Mouse (Mus musculus): ENCODE results near the gene Gm12394. TPM values are rescaled to one million over a fixed set of nuclear protein-coding genes. Genes with fewer than 3 reads are reported as not detected.
"Not testable (repeated sequence)": the region's sequence is repeated elsewhere in the genome, so short reads cannot be mapped to it uniquely, and the experiment has no call there.

Gene Gm12394
- polyA plus RNA-seq, 1 experiment: 0.11 TPM

- H3K4me1 ChIP-seq (ENCODE audit: control insufficient read depth, insufficient read depth, low read length): no peaks in the 10 kb centered on the region
- H3K4me3 ChIP-seq (replicated peaks; ENCODE audit: insufficient read depth, low read depth, low read length): no peak within 1 kb of the TSS
- TF ChIP-seq CTCF (IDR thresholded peaks at IDR 0.05; ENCODE audit: borderline replicate concordance, insufficient read depth, low read depth, low read length) (no peak), POLR2A (IDR thresholded peaks at IDR 0.05; ENCODE audit: borderline replicate concordance, insufficient read depth, low read length) (no peak)
- WGBS: 79% methylated on average over 7 of the region's 7 CpGs
- H3K27ac ChIP-seq (ENCODE audit: insufficient read depth, low read length): no peak within 1 kb of the TSS
- no peak for DNase-seq
- H3K27me3 ChIP-seq (ENCODE audit: control insufficient read depth, insufficient read depth, low read length): no peaks in the 10 kb centered on the region
These were observed 17.6 kb upstream of the Gm12394 start, which contains the start of gene Fam205c for GRCm38 (mm10) chr4:42874134-42874533. Fam205c (minus strand) TSS chr4:42874234.

GRCm38 (mm10) chr4:42872746-42873435 lies 16.3 kb upstream of the Gm12394 start:
- DNase-seq: no peak
- no peaks in the 10 kb centered on the region for H3K27me3 ChIP-seq (ENCODE audit: control insufficient read depth, insufficient read depth, low read length)
- no peaks in the 10 kb centered on the region for H3K4me1 ChIP-seq (ENCODE audit: control insufficient read depth, insufficient read depth, low read length)
- H3K4me3 ChIP-seq (replicated peaks; ENCODE audit: insufficient read depth, low read depth, low read length): no peak overlapping the region
- TF ChIP-seq CTCF (IDR thresholded peaks at IDR 0.05; ENCODE audit: borderline replicate concordance, insufficient read depth, low read depth, low read length): no peak
- TF ChIP-seq POLR2A (IDR thresholded peaks at IDR 0.05; ENCODE audit: borderline replicate concordance, insufficient read depth, low read length): no peak
- no peak overlapping the region for H3K27ac ChIP-seq (ENCODE audit: insufficient read depth, low read length)
- WGBS: 86% methylated on average over 16 of the region's 16 CpGs

- no peaks in the 10 kb centered on the region for H3K27me3 ChIP-seq (ENCODE audit: control insufficient read depth, insufficient read depth, low read length)
- no peaks in the 10 kb centered on the region for H3K4me1 ChIP-seq (ENCODE audit: control insufficient read depth, insufficient read depth, low read length)
- no peak overlapping the region for H3K4me3 ChIP-seq (replicated peaks; ENCODE audit: insufficient read depth, low read depth, low read length)
- WGBS: 95% methylated on average over 7 of the region's 7 CpGs
- no peak for TF ChIP-seq POLR2A (IDR thresholded peaks at IDR 0.05; ENCODE audit: borderline replicate concordance, insufficient read depth, low read length)
- no peak for TF ChIP-seq CTCF (IDR thresholded peaks at IDR 0.05; ENCODE audit: borderline replicate concordance, insufficient read depth, low read depth, low read length)
- H3K27ac ChIP-seq (ENCODE audit: insufficient read depth, low read length): no peak overlapping the region
- DNase-seq: no peak
These were observed 15.6 kb upstream of the Gm12394 start for GRCm38 (mm10) chr4:42872151-42872550.

- Histone ChIP-seq H3K27ac (ENCODE audit: insufficient read depth, low read length) (no peak overlapping the region), H3K4me1 (ENCODE audit: control insufficient read depth, insufficient read depth, low read length) (no peaks in the 10 kb centered on the region), H3K4me3 (replicated peaks; ENCODE audit: insufficient read depth, low read depth, low read length) (no peak overlapping the region), H3K27me3 (ENCODE audit: control insufficient read depth, insufficient read depth, low read length) (no peaks in the 10 kb centered on the region)
- WGBS: 85% methylated on average over 5 of the region's 5 CpGs
- TF ChIP-seq POLR2A (IDR thresholded peaks at IDR 0.05; ENCODE audit: borderline replicate concordance, insufficient read depth, low read length) (no peak), CTCF (IDR thresholded peaks at IDR 0.05; ENCODE audit: borderline replicate concordance, insufficient read depth, low read depth, low read length) (no peak)
- DNase-seq: no peak
These were observed 14.2 kb upstream of the Gm12394 start for GRCm38 (mm10) chr4:42870748-42871147.

GRCm38 (mm10) chr4:42868193-42868592 lies 11.6 kb upstream of the Gm12394 start:
- H3K27ac ChIP-seq (ENCODE audit: insufficient read depth, low read length): no peak overlapping the region
- DNase-seq: no peak
- no peak for TF ChIP-seq POLR2A (IDR thresholded peaks at IDR 0.05; ENCODE audit: borderline replicate concordance, insufficient read depth, low read length)
- TF ChIP-seq CTCF (IDR thresholded peaks at IDR 0.05; ENCODE audit: borderline replicate concordance, insufficient read depth, low read depth, low read length): no peak
- 90% methylated on average over 5 of the region's 5 CpGs for WGBS
- no peak overlapping the region for H3K4me3 ChIP-seq (replicated peaks; ENCODE audit: insufficient read depth, low read depth, low read length)
- no peaks in the 10 kb centered on the region for H3K27me3 ChIP-seq (ENCODE audit: control insufficient read depth, insufficient read depth, low read length)
- no peaks in the 10 kb centered on the region for H3K4me1 ChIP-seq (ENCODE audit: control insufficient read depth, insufficient read depth, low read length)

GRCm38 (mm10) chr4:42867390-42867789 lies 10.8 kb upstream of the Gm12394 start:
- 68% methylated on average over 3 of the region's 3 CpGs for WGBS
- H3K27me3 ChIP-seq (ENCODE audit: control insufficient read depth, insufficient read depth, low read length): no peaks in the 10 kb centered on the region
- no peaks in the 10 kb centered on the region for H3K4me1 ChIP-seq (ENCODE audit: control insufficient read depth, insufficient read depth, low read length)
- no peak for TF ChIP-seq CTCF (IDR thresholded peaks at IDR 0.05; ENCODE audit: borderline replicate concordance, insufficient read depth, low read depth, low read length)
- TF ChIP-seq POLR2A (IDR thresholded peaks at IDR 0.05; ENCODE audit: borderline replicate concordance, insufficient read depth, low read length): no peak
- no peak overlapping the region for H3K27ac ChIP-seq (ENCODE audit: insufficient read depth, low read length)
- DNase-seq: no peak
- no peak overlapping the region for H3K4me3 ChIP-seq (replicated peaks; ENCODE audit: insufficient read depth, low read depth, low read length)

- H3K4me3 ChIP-seq (replicated peaks; ENCODE audit: insufficient read depth, low read depth, low read length); DNase-seq; H3K4me1 ChIP-seq (ENCODE audit: control insufficient read depth, insufficient read depth, low read length); H3K27ac ChIP-seq (ENCODE audit: insufficient read depth, low read length); H3K27me3 ChIP-seq (ENCODE audit: control insufficient read depth, insufficient read depth, low read length): not testable (repeated sequence)
- 81% methylated on average over 5 of the region's 5 CpGs for WGBS
These were observed 6.9 kb upstream of the Gm12394 start for GRCm38 (mm10) chr4:42863487-42863886.

GRCm38 (mm10) chr4:42860483-42860882 lies 3.9 kb upstream of the Gm12394 start:
- not testable (repeated sequence) for H3K4me1 ChIP-seq (ENCODE audit: control insufficient read depth, insufficient read depth, low read length); H3K4me3 ChIP-seq (replicated peaks; ENCODE audit: insufficient read depth, low read depth, low read length); DNase-seq; H3K27me3 ChIP-seq (ENCODE audit: control insufficient read depth, insufficient read depth, low read length); H3K27ac ChIP-seq (ENCODE audit: insufficient read depth, low read length)
- WGBS: 74% methylated on average over 9 of the region's 9 CpGs

- H3K27me3 ChIP-seq (ENCODE audit: control insufficient read depth, insufficient read depth, low read length); DNase-seq; H3K27ac ChIP-seq (ENCODE audit: insufficient read depth, low read length); H3K4me1 ChIP-seq (ENCODE audit: control insufficient read depth, insufficient read depth, low read length); H3K4me3 ChIP-seq (replicated peaks; ENCODE audit: insufficient read depth, low read depth, low read length): not testable (repeated sequence)
- 83% methylated on average over 1 of the region's 1 CpGs for WGBS
These were observed 2.8 kb downstream of the Gm12394 start, which contains the start of gene Fam205a1 for GRCm38 (mm10) chr4:42853788-42854187. Fam205a1 (minus strand) TSS chr4:42853888.

GRCm38 (mm10) chr4:42773893-42774292 lies 82.7 kb downstream of the Gm12394 start, which contains the start of gene Ccl21a:
Ccl21a (minus strand) TSS chr4:42773993.
- H3K4me3 ChIP-seq (replicated peaks; ENCODE audit: insufficient read depth, low read depth, low read length); H3K27ac ChIP-seq (ENCODE audit: insufficient read depth, low read length); DNase-seq; H3K27me3 ChIP-seq (ENCODE audit: control insufficient read depth, insufficient read depth, low read length); H3K4me1 ChIP-seq (ENCODE audit: control insufficient read depth, insufficient read depth, low read length): not testable (repeated sequence)
- no CpG with 5 or more reads among the region's 5 CpGs for WGBS

GRCm38 (mm10) chr4:42756477-42756876 lies 100.1 kb downstream of the Gm12394 start, which contains the start of gene Ccl19:
Ccl19 (minus strand) TSS chr4:42756577.
- not testable (repeated sequence) for H3K27ac ChIP-seq (ENCODE audit: insufficient read depth, low read length)

More at GRCm38 (mm10) chr4:42756477-42756876, 100.1 kb downstream of the Gm12394 start, which contains the start of gene Ccl19:
- H3K27me3 ChIP-seq (ENCODE audit: control insufficient read depth, insufficient read depth, low read length); DNase-seq; H3K4me3 ChIP-seq (replicated peaks; ENCODE audit: insufficient read depth, low read depth, low read length); H3K4me1 ChIP-seq (ENCODE audit: control insufficient read depth, insufficient read depth, low read length): not testable (repeated sequence)
- whole genome bisulfite sequencing: no CpG with 5 or more reads among the region's 6 CpGs

Measured in cerebellum, adult 2 months (tissue).